Mouse (Mus musculus) cerebellum, postnatal 25 days (tissue): ENCODE measurements around the gene Muc13.

Source experiments
- DNase-seq, 2 experiments: peaks; one replicate each; pipeline ENCODE4 v3.0.0; 2021; ENCODE audit warnings: mixed read lengths in 2 of 2

Muc13 gene

GRCm38 (mm10) chr16:33829301-33829831 is 35.5 kb downstream of the Muc13 start, which contains the start of gene Itgb5:
TSS of gene Itgb5 (plus strand) at chr16:33829665.
- peak; percentile 80 to 85 for DNase-seq

- DNase-seq: peak; percentile 62 to 63
These were observed 36.1 kb downstream of the Muc13 start for GRCm38 (mm10) chr16:33829842-33830511.

GRCm38 (mm10) chr16:33830512-33831105 is 36.8 kb downstream of the Muc13 start:
- DNase-seq: no peak

GRCm38 (mm10) chr16:33832057-33832456 is 38.2 kb downstream of the Muc13 start:
- DNase-seq: no peak

GRCm38 (mm10) chr16:33832728-33833428 is 39.0 kb downstream of the Muc13 start:
- DNase-seq: no peak

- DNase-seq: no peak
These were observed 39.6 kb downstream of the Muc13 start for GRCm38 (mm10) chr16:33833429-33833753.

- peak; percentile 38 to 53 for DNase-seq
These were observed 40.1 kb downstream of the Muc13 start for GRCm38 (mm10) chr16:33833781-33834482.

- peak in 1 of 2 experiments; percentile 27 for DNase-seq
These were observed 42.8 kb downstream of the Muc13 start for GRCm38 (mm10) chr16:33836676-33837075.

GRCm38 (mm10) chr16:33837191-33837590 is 43.4 kb downstream of the Muc13 start:
- peak; percentile 52 to 66 for DNase-seq

- no peak for DNase-seq
These were observed 46.8 kb downstream of the Muc13 start for GRCm38 (mm10) chr16:33840616-33841015.

- DNase-seq: peak; percentile 45 to 62
These were observed 48.4 kb downstream of the Muc13 start for GRCm38 (mm10) chr16:33842081-33842880.

- DNase-seq: no peak
These were observed 50.3 kb downstream of the Muc13 start for GRCm38 (mm10) chr16:33844150-33844611.

- no peak for DNase-seq
These were observed 51.0 kb downstream of the Muc13 start for GRCm38 (mm10) chr16:33844866-33845265.

GRCm38 (mm10) chr16:33853271-33853670 is 59.4 kb downstream of the Muc13 start:
- DNase-seq: no peak

GRCm38 (mm10) chr16:33858766-33859165 is 64.9 kb downstream of the Muc13 start:
- no peak for DNase-seq

GRCm38 (mm10) chr16:33859380-33859779 is 65.5 kb downstream of the Muc13 start:
- no peak for DNase-seq

GRCm38 (mm10) chr16:33859988-33860700 is 66.3 kb downstream of the Muc13 start:
- peak; percentile 95 to 97 for DNase-seq

GRCm38 (mm10) chr16:33862406-33862805 is 68.6 kb downstream of the Muc13 start:
- peak; percentile 57 to 69 for DNase-seq

- DNase-seq: peak; percentile 48 to 55
These were observed 69.4 kb downstream of the Muc13 start for GRCm38 (mm10) chr16:33863208-33863751.
